Mouse (Mus musculus) midbrain, embryonic 12.5 days (tissue): Measurements from ENCODE around the gene Alox12b. TPM values are rescaled to one million over a fixed set of nuclear protein-coding genes. Genes with fewer than 3 reads are reported as not detected.

ENCODE experiments used
- ATAC-seq: fragments of 200-750 bp; cut with Nextera tagmentation; 2 replicates; pipeline ENCODE4 v1.8.0; 2017; ENCODE audit warnings: low read depth, moderate TSS enrichment, moderate library complexity; ENCODE audit not compliant: low FRiP score
- H3K27ac ChIP-seq: fragments of 300-500 bp; sonication (generic); replicated peaks from 2 replicates; pipeline ENCODE4 v1.5.1; 2016; ENCODE audit warnings: mild to moderate bottlenecking
- H3K27me3 ChIP-seq: fragments of 300-500 bp; sonication (generic); 2 replicates; pipeline ENCODE4 v1.6.1; 2016; ENCODE audit warnings: mild to moderate bottlenecking
- H3K36me3 ChIP-seq: fragments of 300-500 bp; sonication (generic); 2 replicates; pipeline ENCODE4 v1.6.1; 2016
- H3K4me1 ChIP-seq: fragments of 300-500 bp; sonication (generic); 2 replicates; pipeline ENCODE4 v1.6.1; 2016
- H3K4me2 ChIP-seq: fragments of 300-500 bp; sonication (generic); replicated peaks from 2 replicates; pipeline ENCODE4 v1.6.1; 2016; ENCODE audit warnings: mild to moderate bottlenecking, moderate library complexity
- H3K4me3 ChIP-seq: fragments of 300-500 bp; sonication (generic); 2 replicates; pipeline ENCODE4 v1.5.1; 2016; ENCODE audit warnings: mild to moderate bottlenecking
- H3K9ac ChIP-seq: fragments of 300-500 bp; sonication (generic); replicated peaks from 2 replicates; pipeline ENCODE4 v1.6.1; 2016; ENCODE audit warnings: mild to moderate bottlenecking, moderate library complexity
- H3K9me3 ChIP-seq: fragments of 300-500 bp; sonication (generic); 2 replicates; pipeline ENCODE4 v1.6.1; 2016; ENCODE audit warnings: mild to moderate bottlenecking
- WGBS: fragments of 180-500 bp; shearing (Covaris S2); methylation state at CpG from one replicate; pipeline ENCODE4 v1.1.7; 2016; 5-methylcytosine and 5-hydroxymethylcytosine counted together
- polyA plus RNA-seq: library from polyadenylated mRNA; unstranded; fragments of >200 nt; fragmentation: Nextera tagmentation; extraction: Ambion mirVana; gene quantifications from 2 replicates; pipeline ENCODE4 v1.2.1, GENCODE M21; 2016

Alox12b gene
- polyA plus RNA-seq, 1 experiment from 2014 or later, result 0.06 TPM

DNA sequence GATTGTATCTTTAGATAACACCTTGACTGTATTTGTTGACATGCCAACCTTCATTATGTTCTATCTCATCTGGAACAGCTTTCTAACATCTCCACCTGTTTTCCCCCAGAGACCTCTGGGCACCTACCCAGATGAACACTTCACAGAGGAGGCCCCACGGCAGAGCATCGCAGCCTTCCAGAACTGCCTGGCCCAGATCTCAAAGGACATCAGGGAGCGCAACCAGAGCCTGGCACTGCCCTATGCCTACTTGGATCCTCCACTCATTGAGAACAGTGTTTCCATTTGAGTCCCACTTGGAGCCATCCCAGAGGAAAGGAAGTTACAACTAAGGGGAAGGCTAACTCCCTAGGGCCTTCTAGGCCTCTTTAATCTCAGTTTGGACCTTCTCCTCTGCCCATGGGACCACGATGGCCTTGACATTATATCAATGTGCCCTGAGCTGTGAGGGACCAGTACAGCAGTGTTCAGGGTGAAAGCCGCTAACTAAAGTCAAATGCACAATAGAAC lies 8.3 kb upstream of the Alox12b start:
- no peaks in the 10 kb centered on the region for H3K9me3 ChIP-seq
- H3K9ac ChIP-seq, result no peak overlapping the region
- WGBS, result 89% methylated on average over 5 of the region's 5 CpGs
- no peaks in the 10 kb centered on the region for H3K36me3 ChIP-seq
- H3K27ac ChIP-seq, result no peak overlapping the region
- no peak for ATAC-seq
- no peak overlapping the region for H3K4me3 ChIP-seq
- peaks cover 5% of the 10 kb centered on the region for H3K4me1 ChIP-seq
- no peak overlapping the region for H3K4me2 ChIP-seq
- H3K27me3 ChIP-seq, result peaks cover 18% of the 10 kb centered on the region

DNA sequence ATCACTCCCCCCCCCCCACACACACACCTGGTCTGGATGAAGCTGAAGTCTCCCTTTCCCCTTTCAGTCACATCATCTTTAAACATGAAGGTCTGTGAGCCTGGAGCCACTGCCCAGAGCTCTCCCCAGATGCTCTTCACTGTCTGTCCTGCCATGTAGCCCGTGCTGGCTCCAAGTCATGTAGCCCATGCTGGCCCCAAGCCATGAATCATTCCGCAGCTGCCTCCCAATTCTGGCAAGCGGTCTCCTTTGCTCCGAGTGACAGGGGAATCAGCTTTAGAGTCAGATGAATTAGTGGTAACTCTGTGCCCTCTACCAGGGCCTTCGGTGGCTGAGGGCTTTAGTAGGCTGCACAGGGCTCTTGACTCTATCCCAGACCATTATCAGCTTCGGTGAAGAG lies 7.1 kb upstream of the Alox12b start:
- Histone ChIP-seq H3K27me3 (peaks cover 18% of the 10 kb centered on the region), H3K4me1 (peaks cover 5% of the 10 kb centered on the region), H3K4me3 (no peak overlapping the region), H3K27ac (no peak overlapping the region), H3K36me3 (no peaks in the 10 kb centered on the region), H3K9ac (no peak overlapping the region), H3K9me3 (no peaks in the 10 kb centered on the region), H3K4me2 (no peak overlapping the region)
- no peak for ATAC-seq
- 83% methylated on average over 6 of the region's 6 CpGs for WGBS

GRCm38 (mm10) chr11:69150444-69150843 lies 6.3 kb upstream of the Alox12b start:
- WGBS, result 5% methylated on average over 7 of the region's 7 CpGs
- H3K4me1 ChIP-seq, result peaks cover 5% of the 10 kb centered on the region
- H3K36me3 ChIP-seq, result no peaks in the 10 kb centered on the region
- 0 out of 2 replicates have a peak overlapping the region, but pooled peaks have one; percentile 28 for H3K9ac ChIP-seq
- no peaks in the 10 kb centered on the region for H3K9me3 ChIP-seq
- peak overlapping the region; percentile 25 for H3K4me2 ChIP-seq
- H3K27me3 ChIP-seq, result peaks cover 18% of the 10 kb centered on the region
- ATAC-seq, result no peak
- no peak overlapping the region for H3K4me3 ChIP-seq
- H3K27ac ChIP-seq, result no peak overlapping the region

DNA sequence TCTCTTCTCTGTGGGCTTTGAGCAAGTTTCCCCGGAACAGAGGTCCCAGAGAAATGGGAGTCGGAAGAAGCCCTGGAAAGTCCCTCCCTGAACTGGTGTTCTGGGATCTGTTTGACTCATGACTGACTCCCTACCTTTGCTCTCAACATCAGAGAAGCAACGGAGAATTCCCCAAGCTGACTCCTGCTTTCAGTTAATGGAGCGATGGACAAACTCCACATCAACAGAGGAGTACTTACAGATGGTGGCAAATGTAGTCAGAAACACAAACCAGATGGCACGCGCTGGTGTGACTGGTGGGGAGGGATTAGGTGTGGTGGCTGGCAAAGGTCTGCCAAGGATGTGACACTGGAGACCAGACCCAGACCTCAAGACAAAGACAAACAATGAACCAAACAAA lies 5.8 kb upstream of the Alox12b start:
- WGBS, result 69% methylated on average over 6 of the region's 6 CpGs
- Histone ChIP-seq H3K36me3 (no peaks in the 10 kb centered on the region), H3K9ac (no peak overlapping the region), H3K4me1 (peaks cover 5% of the 10 kb centered on the region), H3K4me3 (no peak overlapping the region), H3K27ac (no peak overlapping the region), H3K9me3 (no peaks in the 10 kb centered on the region), H3K4me2 (peak overlapping the region; percentile 25), H3K27me3 (peaks cover 18% of the 10 kb centered on the region)
- no peak for ATAC-seq

- H3K4me2 ChIP-seq, result no peak overlapping the region
Observed at GRCm38 (mm10) chr11:69153831-69154230, 3.0 kb upstream of the Alox12b start.

DNA sequence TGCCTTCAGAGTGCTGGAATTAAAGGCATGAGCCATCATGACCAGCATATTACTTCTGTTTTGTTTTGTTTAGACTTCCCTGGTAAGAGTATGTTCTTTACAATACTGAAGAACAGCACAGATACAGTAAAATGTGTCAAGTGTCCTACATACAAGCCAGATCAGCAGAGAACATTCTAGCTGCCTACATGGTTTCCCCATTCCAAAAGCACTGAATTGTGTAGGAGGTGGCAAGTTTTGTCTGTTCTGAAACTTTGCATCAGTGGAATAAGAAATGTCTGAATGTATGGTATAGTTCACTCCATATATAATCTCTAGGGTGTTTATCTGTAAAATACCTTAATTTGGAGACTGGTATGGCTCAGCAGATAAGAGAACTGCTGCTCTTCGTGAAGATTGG lies 1.4 kb upstream of the Alox12b start:
- H3K4me1 ChIP-seq, result peaks cover 13% of the 10 kb centered on the region
- WGBS, result 76% methylated on average over 1 of the region's 1 CpGs
- no peaks in the 10 kb centered on the region for H3K9me3 ChIP-seq
- H3K27me3 ChIP-seq, result peaks cover 55% of the 10 kb centered on the region
- no peak overlapping the region for H3K4me2 ChIP-seq
- H3K4me3 ChIP-seq, result no peak overlapping the region
- H3K9ac ChIP-seq, result no peak overlapping the region
- no peaks in the 10 kb centered on the region for H3K36me3 ChIP-seq
- no peak for ATAC-seq
- no peak overlapping the region for H3K27ac ChIP-seq

More at GRCm38 (mm10) chr11:69153831-69154230, 3.0 kb upstream of the Alox12b start:
- Histone ChIP-seq H3K27me3 (peaks cover 46% of the 10 kb centered on the region), H3K27ac (no peak overlapping the region), H3K36me3 (no peaks in the 10 kb centered on the region), H3K4me1 (peaks cover 13% of the 10 kb centered on the region), H3K9me3 (no peaks in the 10 kb centered on the region), H3K9ac (no peak overlapping the region), H3K4me3 (no peak overlapping the region)
- ATAC-seq, result no peak
- 88% methylated on average over 8 of the region's 8 CpGs for WGBS

DNA sequence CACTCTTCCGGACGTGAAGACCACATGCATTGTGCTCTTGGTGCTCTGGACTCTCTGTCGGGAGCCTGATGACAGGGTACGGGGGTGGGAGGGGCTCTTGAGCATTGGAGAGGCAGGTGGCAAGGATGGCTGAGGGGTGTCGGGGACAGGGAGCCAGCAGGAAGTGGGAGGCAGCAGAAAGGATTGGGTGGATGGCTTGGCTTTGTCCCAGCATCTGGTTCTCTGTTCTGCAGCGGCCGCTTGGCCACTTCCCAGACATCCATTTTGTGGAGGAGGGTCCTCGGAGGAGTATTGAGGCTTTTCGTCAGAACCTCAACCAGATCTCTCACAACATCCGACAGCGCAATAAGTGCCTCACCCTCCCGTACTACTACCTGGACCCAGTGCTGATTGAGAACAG lies 12.5 kb downstream of the Alox12b start:
- Histone ChIP-seq H3K4me1 (no peaks in the 10 kb centered on the region), H3K4me3 (no peak overlapping the region), H3K4me2 (no peak overlapping the region), H3K27ac (no peak overlapping the region), H3K27me3 (peaks cover 7% of the 10 kb centered on the region; the same call in 1 of the 2 replicates), H3K36me3 (no peaks in the 10 kb centered on the region), H3K9me3 (no peaks in the 10 kb centered on the region), H3K9ac (no peak overlapping the region)
- 85% methylated on average over 12 of the region's 12 CpGs for WGBS
- no peak for ATAC-seq

DNA sequence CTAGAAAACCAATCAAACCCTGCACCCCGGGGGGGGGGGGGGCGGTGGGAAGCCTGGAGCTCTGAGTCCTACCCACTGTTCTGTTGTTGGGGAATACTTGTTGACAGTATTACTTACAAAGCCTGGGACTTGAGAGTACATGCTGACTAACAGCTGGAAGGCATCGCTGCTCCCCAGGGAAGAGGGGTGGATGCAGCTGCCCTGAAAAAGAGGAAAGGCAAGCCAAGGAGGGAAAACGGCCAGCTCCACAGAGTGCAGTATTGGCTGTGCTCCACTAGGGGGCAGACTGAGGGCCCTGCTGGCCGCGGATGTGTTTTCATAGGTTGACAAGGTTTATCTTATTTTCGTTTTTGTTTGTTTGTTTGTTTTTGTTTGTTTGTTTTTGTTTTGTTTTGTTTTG lies 14.8 kb downstream of the Alox12b start:
- peaks cover 7% of the 10 kb centered on the region; the same call in 1 of the 2 replicates for H3K27me3 ChIP-seq
- H3K4me1 ChIP-seq, result no peaks in the 10 kb centered on the region
- H3K9me3 ChIP-seq, result no peaks in the 10 kb centered on the region
- H3K36me3 ChIP-seq, result no peaks in the 10 kb centered on the region
- no peak overlapping the region for H3K4me3 ChIP-seq
- no peak overlapping the region for H3K9ac ChIP-seq
- 25% methylated on average over 7 of the region's 7 CpGs for WGBS
- H3K27ac ChIP-seq, result no peak overlapping the region
- no peak overlapping the region for H3K4me2 ChIP-seq
- no peak for ATAC-seq

DNA sequence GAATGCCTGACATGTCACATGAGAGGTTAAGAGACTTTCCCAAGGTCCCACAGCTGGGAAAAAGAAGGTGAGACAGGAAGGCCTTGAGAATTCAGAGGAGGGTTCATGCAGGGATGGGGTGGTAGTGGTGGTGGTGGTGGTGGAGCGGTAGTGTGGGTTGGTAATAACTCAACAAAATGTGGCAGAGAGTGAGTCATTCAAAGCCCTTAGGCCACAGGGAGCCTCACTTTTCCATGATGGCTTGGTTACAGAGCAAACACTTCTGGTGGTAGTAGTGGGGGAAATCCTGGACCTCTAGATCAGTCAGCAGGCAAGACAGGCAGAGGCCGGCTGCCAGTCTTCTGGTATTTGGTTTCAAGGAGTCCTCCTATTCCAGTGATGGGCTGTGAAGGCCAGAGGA lies 15.8 kb downstream of the Alox12b start:
- no peak overlapping the region for H3K27ac ChIP-seq
- no peaks in the 10 kb centered on the region for H3K9me3 ChIP-seq
- H3K36me3 ChIP-seq, result no peaks in the 10 kb centered on the region
- H3K4me3 ChIP-seq, result no peak overlapping the region
- no peaks in the 10 kb centered on the region for H3K4me1 ChIP-seq
- no peak overlapping the region for H3K9ac ChIP-seq
- 96% methylated on average over 2 of the region's 2 CpGs for WGBS
- peaks cover 7% of the 10 kb centered on the region; the same call in 1 of the 2 replicates for H3K27me3 ChIP-seq
- no peak overlapping the region for H3K4me2 ChIP-seq
- no peak for ATAC-seq

- peaks cover 5% of the 10 kb centered on the region; the same call in 1 of the 2 replicates for H3K27me3 ChIP-seq
- ATAC-seq, result no peak
- no peak overlapping the region for H3K27ac ChIP-seq
- no peaks in the 10 kb centered on the region for H3K9me3 ChIP-seq
- WGBS, result 86% methylated on average over 7 of the region's 7 CpGs
- H3K9ac ChIP-seq, result no peak overlapping the region
- H3K36me3 ChIP-seq, result no peaks in the 10 kb centered on the region
- H3K4me2 ChIP-seq, result no peak overlapping the region
- no peaks in the 10 kb centered on the region for H3K4me1 ChIP-seq
- no peak overlapping the region for H3K4me3 ChIP-seq
Observed at GRCm38 (mm10) chr11:69174722-69175121, 17.9 kb downstream of the Alox12b start.

GRCm38 (mm10) chr11:69178525-69178924 lies 21.7 kb downstream of the Alox12b start:
- no peak overlapping the region for H3K4me3 ChIP-seq
- no peaks in the 10 kb centered on the region for H3K9me3 ChIP-seq
- no peaks in the 10 kb centered on the region for H3K36me3 ChIP-seq
- no peak for ATAC-seq
- no peak overlapping the region for H3K4me2 ChIP-seq
- 79% methylated on average over 3 of the region's 3 CpGs for WGBS
- H3K27ac ChIP-seq, result no peak overlapping the region
- H3K9ac ChIP-seq, result no peak overlapping the region
- H3K4me1 ChIP-seq, result no peaks in the 10 kb centered on the region
- no peaks in the 10 kb centered on the region for H3K27me3 ChIP-seq

- no peak overlapping the region for H3K4me2 ChIP-seq
- no peak for ATAC-seq
- no peaks in the 10 kb centered on the region for H3K4me1 ChIP-seq
- no peaks in the 10 kb centered on the region for H3K9me3 ChIP-seq
- no peaks in the 10 kb centered on the region for H3K27me3 ChIP-seq
- H3K9ac ChIP-seq, result no peak overlapping the region
- H3K4me3 ChIP-seq, result no peak overlapping the region
- no peaks in the 10 kb centered on the region for H3K36me3 ChIP-seq
- no peak overlapping the region for H3K27ac ChIP-seq
- WGBS, result 40% methylated on average over 3 of the region's 3 CpGs
Observed at GRCm38 (mm10) chr11:69179512-69179911, 22.7 kb downstream of the Alox12b start.

GRCm38 (mm10) chr11:69180120-69180519 lies 23.3 kb downstream of the Alox12b start:
- Histone ChIP-seq H3K4me2 (no peak overlapping the region), H3K27me3 (no peaks in the 10 kb centered on the region), H3K4me3 (no peak overlapping the region), H3K4me1 (no peaks in the 10 kb centered on the region), H3K9me3 (no peaks in the 10 kb centered on the region), H3K36me3 (no peaks in the 10 kb centered on the region), H3K9ac (no peak overlapping the region), H3K27ac (no peak overlapping the region)
- ATAC-seq, result no peak
- 86% methylated on average over 4 of the region's 4 CpGs for WGBS
